Mouse (Mus musculus): ENCODE data around the gene Rnf167. TPM values are rescaled to one million over a fixed set of nuclear protein-coding genes. Genes with fewer than 3 reads are reported as not detected.

Rnf167 gene
- polyA plus RNA-seq, 1 experiment from 2014 or later = 87.0 TPM

- Histone ChIP-seq H3K27me3 (ENCODE audit: control insufficient read depth, insufficient read depth, low read length) (no peaks in the 10 kb centered on the region), H3K4me2 (no peak overlapping the region), H3K9me3 (ENCODE audit: control insufficient read depth, low read length) (no peaks in the 10 kb centered on the region), H3K4me1 (ENCODE audit: control insufficient read depth, insufficient read depth, low read length) (peaks cover 12% of the 10 kb centered on the region), H3K9ac (ENCODE audit: low read length) (no peak overlapping the region), H3K36me3 (ENCODE audit: control insufficient read depth, insufficient read depth, low read length) (0 out of 2 replicates have a peak, but pooled peaks cover 3% of the 10 kb centered on the region), H3K27ac (ENCODE audit: low read depth, low read length) (no peak overlapping the region), H3K4me3 (ENCODE audit: low read depth, low read length) (no peak overlapping the region)
- DNase-seq (ENCODE audit: low spot score, missing footprints) (peak; percentile 82), ATAC-seq (ENCODE audit: low FRiP score) (no peak)
- 62% methylated on average over 11 of the region's 11 CpGs for WGBS
Measured at GRCm38 (mm10) chr11:70674501-70674900, 27.5 kb downstream of the Rnf167 start.

- Histone ChIP-seq H3K4me1 (ENCODE audit: control insufficient read depth, insufficient read depth, low read length) (peaks cover 9% of the 10 kb centered on the region), H3K36me3 (ENCODE audit: control insufficient read depth, insufficient read depth, low read length) (no peaks in the 10 kb centered on the region), H3K4me3 (ENCODE audit: low read depth, low read length) (no peak overlapping the region), H3K27me3 (ENCODE audit: control insufficient read depth, insufficient read depth, low read length) (no peaks in the 10 kb centered on the region), H3K9me3 (ENCODE audit: control insufficient read depth, low read length) (no peaks in the 10 kb centered on the region), H3K27ac (ENCODE audit: low read depth, low read length) (no peak overlapping the region), H3K4me2 (no peak overlapping the region), H3K9ac (ENCODE audit: low read length) (no peak overlapping the region)
- DNase-seq (ENCODE audit: low spot score, missing footprints) (no peak), ATAC-seq (ENCODE audit: low FRiP score) (no peak)
- WGBS = 81% methylated on average over 9 of the region's 9 CpGs
Measured at GRCm38 (mm10) chr11:70678092-70678491, 31.1 kb downstream of the Rnf167 start.

- no peak overlapping the region for H3K27ac ChIP-seq (ENCODE audit: low read depth, low read length)
- ATAC-seq (ENCODE audit: low FRiP score) (no peak), DNase-seq (ENCODE audit: low spot score, missing footprints) (peak; percentile 66)
- H3K4me1 ChIP-seq (ENCODE audit: control insufficient read depth, insufficient read depth, low read length) = peaks cover 9% of the 10 kb centered on the region
- no peak overlapping the region for H3K9ac ChIP-seq (ENCODE audit: low read length)
- H3K36me3 ChIP-seq (ENCODE audit: control insufficient read depth, insufficient read depth, low read length) = peaks cover 1% of the 10 kb centered on the region; the same call in 1 of the 2 replicates
- no peaks in the 10 kb centered on the region for H3K9me3 ChIP-seq (ENCODE audit: control insufficient read depth, low read length)
- WGBS = 83% methylated on average over 2 of the region's 2 CpGs
- H3K27me3 ChIP-seq (ENCODE audit: control insufficient read depth, insufficient read depth, low read length) = no peaks in the 10 kb centered on the region
- no peak overlapping the region for H3K4me3 ChIP-seq (ENCODE audit: low read depth, low read length)
- H3K4me2 ChIP-seq = no peak overlapping the region
Measured at GRCm38 (mm10) chr11:70678576-70678975, 31.5 kb downstream of the Rnf167 start.

GRCm38 (mm10) chr11:70679361-70679760 lies 32.3 kb downstream of the Rnf167 start:
- Histone ChIP-seq H3K27ac (ENCODE audit: low read depth, low read length) (no peak overlapping the region), H3K4me2 (no peak overlapping the region), H3K4me1 (ENCODE audit: control insufficient read depth, insufficient read depth, low read length) (peaks cover 9% of the 10 kb centered on the region), H3K9ac (ENCODE audit: low read length) (no peak overlapping the region), H3K4me3 (ENCODE audit: low read depth, low read length) (no peak overlapping the region), H3K36me3 (ENCODE audit: control insufficient read depth, insufficient read depth, low read length) (peaks cover 2% of the 10 kb centered on the region; the same call in 1 of the 2 replicates), H3K27me3 (ENCODE audit: control insufficient read depth, insufficient read depth, low read length) (no peaks in the 10 kb centered on the region), H3K9me3 (ENCODE audit: control insufficient read depth, low read length) (no peaks in the 10 kb centered on the region)
- no peak for DNase-seq (ENCODE audit: low spot score, missing footprints)
- WGBS = 93% methylated on average over 8 of the region's 8 CpGs
- ATAC-seq (ENCODE audit: low FRiP score) = no peak

- Histone ChIP-seq H3K27me3 (ENCODE audit: control insufficient read depth, insufficient read depth, low read length) (no peaks in the 10 kb centered on the region), H3K4me2 (no peak overlapping the region), H3K4me1 (ENCODE audit: control insufficient read depth, insufficient read depth, low read length) (peaks cover 9% of the 10 kb centered on the region), H3K9me3 (ENCODE audit: control insufficient read depth, low read length) (no peaks in the 10 kb centered on the region), H3K36me3 (ENCODE audit: control insufficient read depth, insufficient read depth, low read length) (peaks cover 2% of the 10 kb centered on the region; the same call in 1 of the 2 replicates), H3K9ac (ENCODE audit: low read length) (no peak overlapping the region), H3K27ac (ENCODE audit: low read depth, low read length) (no peak overlapping the region), H3K4me3 (ENCODE audit: low read depth, low read length) (no peak overlapping the region)
- DNase-seq (ENCODE audit: low spot score, missing footprints) = no peak
- no peak for ATAC-seq (ENCODE audit: low FRiP score)
- 89% methylated on average over 8 of the region's 8 CpGs for WGBS
Measured at GRCm38 (mm10) chr11:70679894-70680293, 32.9 kb downstream of the Rnf167 start.

- ATAC-seq (ENCODE audit: low FRiP score) = no peak
- H3K4me3 ChIP-seq (ENCODE audit: low read depth, low read length) = no peak overlapping the region
- H3K36me3 ChIP-seq (ENCODE audit: control insufficient read depth, insufficient read depth, low read length) = peaks cover 2% of the 10 kb centered on the region; the same call in 1 of the 2 replicates
- no peak overlapping the region for H3K27ac ChIP-seq (ENCODE audit: low read depth, low read length)
- H3K4me2 ChIP-seq = no peak overlapping the region; the same call in 1 of the 2 replicates
- H3K9ac ChIP-seq (ENCODE audit: low read length) = no peak overlapping the region
- no peak for DNase-seq (ENCODE audit: low spot score, missing footprints)
- no peaks in the 10 kb centered on the region for H3K27me3 ChIP-seq (ENCODE audit: control insufficient read depth, insufficient read depth, low read length)
- WGBS = 69% methylated on average over 12 of the region's 12 CpGs
- no peaks in the 10 kb centered on the region for H3K9me3 ChIP-seq (ENCODE audit: control insufficient read depth, low read length)
- peaks cover 9% of the 10 kb centered on the region for H3K4me1 ChIP-seq (ENCODE audit: control insufficient read depth, insufficient read depth, low read length)
Measured at GRCm38 (mm10) chr11:70681170-70681569, 34.1 kb downstream of the Rnf167 start.

- ATAC-seq (ENCODE audit: low FRiP score) (peak; percentile 90), DNase-seq (ENCODE audit: low spot score, missing footprints) (peak; percentile 98)
- H3K9me3 ChIP-seq (ENCODE audit: control insufficient read depth, low read length) = no peaks in the 10 kb centered on the region
- WGBS = 9% methylated on average over 11 of the region's 11 CpGs
- peaks cover 14% of the 10 kb centered on the region for H3K4me1 ChIP-seq (ENCODE audit: control insufficient read depth, insufficient read depth, low read length)
- H3K9ac ChIP-seq (ENCODE audit: low read length) = peak overlapping the region; percentile 32; the same call in 1 of the 2 replicates
- H3K4me3 ChIP-seq (ENCODE audit: low read depth, low read length) = no peak overlapping the region
- H3K27me3 ChIP-seq (ENCODE audit: control insufficient read depth, insufficient read depth, low read length) = no peaks in the 10 kb centered on the region
- peak overlapping the region; percentile 60 for H3K27ac ChIP-seq (ENCODE audit: low read depth, low read length)
- H3K4me2 ChIP-seq = peak overlapping the region; percentile 25; the same call in 1 of the 2 replicates
- H3K36me3 ChIP-seq (ENCODE audit: control insufficient read depth, insufficient read depth, low read length) = peaks cover 2% of the 10 kb centered on the region; the same call in 1 of the 2 replicates
Measured at GRCm38 (mm10) chr11:70681897-70682581, 35.0 kb downstream of the Rnf167 start.

GRCm38 (mm10) chr11:70683640-70684039 lies 36.6 kb downstream of the Rnf167 start:
- H3K27ac ChIP-seq (ENCODE audit: low read depth, low read length) = no peak overlapping the region
- H3K36me3 ChIP-seq (ENCODE audit: control insufficient read depth, insufficient read depth, low read length) = peaks cover 2% of the 10 kb centered on the region; the same call in 1 of the 2 replicates
- H3K9me3 ChIP-seq (ENCODE audit: control insufficient read depth, low read length) = no peaks in the 10 kb centered on the region
- H3K27me3 ChIP-seq (ENCODE audit: control insufficient read depth, insufficient read depth, low read length) = no peaks in the 10 kb centered on the region
- no peak overlapping the region for H3K9ac ChIP-seq (ENCODE audit: low read length)
- no peak for DNase-seq (ENCODE audit: low spot score, missing footprints)
- 91% methylated on average over 5 of the region's 5 CpGs for WGBS
- ATAC-seq (ENCODE audit: low FRiP score) = no peak
- H3K4me3 ChIP-seq (ENCODE audit: low read depth, low read length) = no peak overlapping the region
- H3K4me2 ChIP-seq = no peak overlapping the region
- H3K4me1 ChIP-seq (ENCODE audit: control insufficient read depth, insufficient read depth, low read length) = peaks cover 22% of the 10 kb centered on the region

GRCm38 (mm10) chr11:70686901-70687566 lies 40.0 kb downstream of the Rnf167 start:
- Histone ChIP-seq H3K4me2 (peak overlapping the region; percentile 76), H3K4me3 (ENCODE audit: low read depth, low read length) (peak overlapping the region; percentile 77), H3K27me3 (ENCODE audit: control insufficient read depth, insufficient read depth, low read length) (no peaks in the 10 kb centered on the region), H3K9me3 (ENCODE audit: control insufficient read depth, low read length) (no peaks in the 10 kb centered on the region), H3K9ac (ENCODE audit: low read length) (peak overlapping the region; percentile 79), H3K36me3 (ENCODE audit: control insufficient read depth, insufficient read depth, low read length) (peaks cover 2% of the 10 kb centered on the region; the same call in 1 of the 2 replicates), H3K27ac (ENCODE audit: low read depth, low read length) (peak overlapping the region; percentile 41), H3K4me1 (ENCODE audit: control insufficient read depth, insufficient read depth, low read length) (peaks cover 22% of the 10 kb centered on the region)
- ATAC-seq (ENCODE audit: low FRiP score) (peak; percentile 67), DNase-seq (ENCODE audit: low spot score, missing footprints) (peak; percentile 91)
- 6% methylated on average over 16 of the region's 16 CpGs for WGBS
